Mouse (Mus musculus) right cerebral cortex, postnatal 4 days (tissue): ENCODE results near the gene Scd2.
A peak's percentile ranks its signal among the peaks of the same experiment; 100 is the strongest.
"Not testable (repeated sequence)": the region's sequence is repeated elsewhere in the genome, so short reads cannot be mapped to it uniquely, and the experiment has no call there.

Experiments used
- DNase-seq: peaks from one replicate; pipeline ENCODE4 v3.0.0-alpha.2; 2022

Gene Scd2

GRCm38 (mm10) chr19:44316752-44317315, 23.4 kb downstream of the Scd2 start:
- no peak for DNase-seq

- no peak for DNase-seq
Observed at GRCm38 (mm10) chr19:44317391-44317790, 23.9 kb downstream of the Scd2 start.

- no peak for DNase-seq
Observed at GRCm38 (mm10) chr19:44318545-44318944, 25.1 kb downstream of the Scd2 start.

- DNase-seq, result no peak
Observed at GRCm38 (mm10) chr19:44320316-44320715, 26.8 kb downstream of the Scd2 start.

GRCm38 (mm10) chr19:44321201-44321600, 27.7 kb downstream of the Scd2 start:
- no peak for DNase-seq

GRCm38 (mm10) chr19:44321631-44322030, 28.2 kb downstream of the Scd2 start:
- no peak for DNase-seq

- DNase-seq, result no peak
Observed at GRCm38 (mm10) chr19:44329566-44329965, 36.1 kb downstream of the Scd2 start.

GRCm38 (mm10) chr19:44331128-44331527, 37.7 kb downstream of the Scd2 start:
- DNase-seq, result not testable (repeated sequence)

- no peak for DNase-seq
Observed at GRCm38 (mm10) chr19:44331911-44332310, 38.4 kb downstream of the Scd2 start.

- DNase-seq, result no peak
Observed at GRCm38 (mm10) chr19:44332326-44332725, 38.9 kb downstream of the Scd2 start.

GRCm38 (mm10) chr19:44332833-44333623, 39.6 kb downstream of the Scd2 start, which contains the start of gene Scd4:
TSS of gene Scd4 (plus strand) at chr19:44333092.
- DNase-seq, result peak; percentile 35

- no peak for DNase-seq
Observed at GRCm38 (mm10) chr19:44333991-44334390, 40.5 kb downstream of the Scd2 start.

- no peak for DNase-seq
Observed at GRCm38 (mm10) chr19:44335876-44336662, 42.6 kb downstream of the Scd2 start.

- no peak for DNase-seq
Observed at GRCm38 (mm10) chr19:44349689-44350088, 56.2 kb downstream of the Scd2 start.

- no peak for DNase-seq
Observed at GRCm38 (mm10) chr19:44351756-44352155, 58.3 kb downstream of the Scd2 start.
